Comparison of ENCODE assay signal across 8 mouse cellular contexts in the genomic region with DNA sequence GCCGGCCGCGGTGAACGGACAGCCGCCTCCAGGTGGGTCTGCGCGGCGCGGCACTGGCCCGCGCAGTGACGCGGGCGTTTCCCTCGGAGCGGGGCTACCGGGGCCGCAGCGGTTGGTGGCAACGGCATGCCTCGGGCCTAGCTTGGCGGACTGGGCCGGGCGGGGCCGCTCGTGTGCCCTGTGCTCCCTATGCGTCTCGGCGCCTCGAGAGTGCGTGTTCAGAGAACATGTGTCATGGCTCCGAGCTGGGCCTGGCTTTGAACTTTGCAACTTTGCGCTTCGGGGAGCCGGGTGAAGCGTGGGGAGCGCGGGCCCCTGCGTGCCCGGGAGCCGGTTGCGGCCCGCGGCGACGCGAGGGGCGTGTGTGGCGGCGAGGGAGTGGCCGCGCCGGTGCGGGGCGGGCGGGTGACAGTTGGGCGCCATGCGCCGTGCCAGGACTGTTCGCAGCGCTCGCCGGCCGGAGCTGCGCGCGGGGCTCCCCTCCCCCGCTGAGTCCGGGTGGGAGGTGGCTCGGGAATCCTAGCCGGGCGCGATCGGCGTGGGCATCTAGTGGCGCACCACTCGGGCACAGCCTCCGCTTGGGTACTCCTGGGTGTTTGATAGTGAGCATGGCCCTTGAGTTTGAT. TPM values are rescaled to one million over a fixed set of nuclear protein-coding genes. Genes with fewer than 3 reads are reported as not detected.
DNase-seq lines count a peak whose midpoint lies in the region; ATAC-seq and TF ChIP-seq lines count a peak whose summit lies in the region.

No protein-coding gene starts in this region.

- peak overlapping the region; percentile 94 for H3K9ac ChIP-seq in hindbrain, postnatal 0 days (replicated peaks; ENCODE audit: low read length)

- H3K27me3 ChIP-seq in hindbrain, postnatal 0 days (ENCODE audit: insufficient read depth, low read length) = no peaks in the 10 kb centered on the region

- ATAC-seq in common myeloid progenitor, adult 5-6 weeks (replicated peaks; ENCODE audit: low read depth, poor library complexity, severe bottlenecking) = peak; percentile 15; the same call in 1 of the 2 replicates
- peak; percentile 54 for ATAC-seq in hindbrain, postnatal 0 days
- peak; percentile 35 for ATAC-seq in megakaryocyte progenitor cell, adult 5-6 weeks (replicated peaks; ENCODE audit: poor library complexity)

- intact Hi-C loops in left cerebral cortex, postnatal 25 days (cut with DNase I) = loop anchor here (1.0 to 5.0 kb wide), 3 partner anchors 37 to 93 kb away; a partner anchor contains a TSS

- peaks cover 10% of the 10 kb centered on the region for H3K4me1 ChIP-seq in hindbrain, postnatal 0 days (ENCODE audit: insufficient read depth, low read length)

- peak overlapping the region; percentile 94 for H3K27ac ChIP-seq in hindbrain, postnatal 0 days

- peak overlapping the region; percentile 94 for H3K4me2 ChIP-seq in hindbrain, postnatal 0 days (ENCODE audit: low read depth, low read length)

- peak overlapping the region; percentile 94 for H3K4me3 ChIP-seq in hindbrain, postnatal 0 days (ENCODE audit: low read length)

- peak; percentile 55 for DNase-seq in adipocyte (ENCODE audit: low spot score)
- DNase-seq in gastrocnemius, adult 8-10 months (ENCODE audit: low spot score in 2 of 2) = peak; percentile 61 to 73
- peak; percentile 65 for DNase-seq in hindbrain, postnatal 0 days (ENCODE audit: low spot score)
- peak; percentile 72 to 74 for DNase-seq in left cerebral cortex, postnatal 25 days (ENCODE audit: low spot score in 2 of 2)
- peak; percentile 80 for DNase-seq in right cerebral cortex, adult 18-20 months
- DNase-seq in urinary bladder, adult 2 months (ENCODE audit: low spot score) = peak; percentile 71

- no peak for TF ChIP-seq CTCF in hindbrain, postnatal 0 days (IDR thresholded peaks at IDR 0.05; ENCODE audit: low read depth)

- H3K9me3 ChIP-seq in hindbrain, postnatal 0 days (ENCODE audit: low read length) = no peaks in the 10 kb centered on the region

- no peaks in the 10 kb centered on the region for H3K36me3 ChIP-seq in hindbrain, postnatal 0 days (ENCODE audit: insufficient read depth, low read length)

- under 1% methylated on average over 78 of the region's 78 CpGs for WGBS in hindbrain, postnatal 0 days

RNA-seq across cellular contexts. Expression of a gene that starts 0.8 kb away (rescaled TPM):
- 65.3 and 72.9 TPM in 2 replicates for total RNA-seq in common myeloid progenitor, adult 5-6 weeks (2017)
- 100 to 1,000 TPM in 3 of 4 experiments, 10 to 100 TPM in 1; 98.4 to 121 (median 107) TPM for total RNA-seq in gastrocnemius, adult 8-10 months (2022)
- 41.0 and 42.9 TPM in 2 replicates for total RNA-seq in hindbrain, postnatal 0 days (2014; rRNA removed)
- polyA plus RNA-seq in hindbrain, postnatal 0 days (2015; fragmentation: Nextera tagmentation; extraction: Ambion mirVana) = 14.9 and 15.0 TPM in 2 replicates
- 10 to 100 TPM; 86.4 to 88.9 TPM for total RNA-seq in left cerebral cortex, postnatal 25 days (2021)
- 134 and 142 TPM in 2 replicates for total RNA-seq in megakaryocyte progenitor cell, adult 5-6 weeks (2015)
- 52.9 and 67.5 TPM in 2 replicates for total RNA-seq in megakaryocyte progenitor cell, adult 5-6 weeks (2017)
- polyA plus RNA-seq in urinary bladder, adult 2 months (2012; rRNA removed) = 31.1 and 42.6 TPM in 2 replicates

Comparison
In these comparisons a context has a peak if more than half of its experiments do, and no peak if none do; other contexts are left out.
1. Peak in every context shown above with its lines: DNase-seq, ATAC-seq, H3K4me3 ChIP-seq and H3K27ac ChIP-seq.